Mouse (Mus musculus) embryonic facial prominence, embryonic 13.5 days (tissue): Measurements from ENCODE around the gene Gabbr2. TPM values are rescaled to one million over a fixed set of nuclear protein-coding genes. Genes with fewer than 3 reads are reported as not detected.

ENCODE experiments used
- ATAC-seq: fragments of 200-750 bp; cut with Nextera tagmentation; 2 replicates; pipeline ENCODE4 v1.8.0; 2017; ENCODE audit warnings: low read depth; ENCODE audit not compliant: insufficient number of reproducible peaks, insufficient read depth, low FRiP score, low TSS enrichment
- H3K27ac ChIP-seq: fragments of 300-500 bp; sonication (generic); 2 replicates; pipeline ENCODE4 v1.5.1; 2015; ENCODE audit warnings: moderate library complexity, mild to moderate bottlenecking, inconsistent platforms
- H3K27me3 ChIP-seq: fragments of 300-500 bp; sonication (generic); 2 replicates; pipeline ENCODE4 v1.6.1; 2015; ENCODE audit warnings: mild to moderate bottlenecking, inconsistent platforms
- H3K36me3 ChIP-seq: fragments of 300-500 bp; sonication (generic); 2 replicates; pipeline ENCODE4 v1.6.1; 2015; ENCODE audit warnings: mild to moderate bottlenecking, inconsistent platforms
- H3K4me1 ChIP-seq: fragments of 300-500 bp; sonication (generic); 2 replicates; pipeline ENCODE4 v1.6.1; 2015; ENCODE audit warnings: inconsistent platforms
- H3K4me2 ChIP-seq: fragments of 300-500 bp; sonication (generic); 2 replicates; pipeline ENCODE4 v1.6.1; 2015; ENCODE audit warnings: moderate library complexity, mild to moderate bottlenecking, inconsistent platforms
- H3K4me3 ChIP-seq: fragments of 300-500 bp; sonication (generic); 2 replicates; pipeline ENCODE4 v1.5.1; 2015; ENCODE audit warnings: mild to moderate bottlenecking, inconsistent platforms
- H3K9ac ChIP-seq: fragments of 300-500 bp; sonication (generic); 2 replicates; pipeline ENCODE4 v1.6.1; 2015; ENCODE audit warnings: mild to moderate bottlenecking, inconsistent platforms
- H3K9me3 ChIP-seq: fragments of 300-500 bp; sonication (generic); 2 replicates; pipeline ENCODE4 v1.6.1; 2016; ENCODE audit warnings: inconsistent platforms
- WGBS: fragments of 180-500 bp; shearing (Covaris S2); methylation state at CpG from one replicate; pipeline ENCODE4 v1.1.7; 2015; ENCODE audit warnings: mixed read lengths; 5-methylcytosine and 5-hydroxymethylcytosine counted together
- polyA plus RNA-seq: library from polyadenylated mRNA; unstranded; fragments of >200 nt; fragmentation: Nextera tagmentation; extraction: Ambion mirVana; gene quantifications from 2 replicates; pipeline ENCODE4 v1.2.1, GENCODE M21; 2015

The Gabbr2 gene
- polyA plus RNA-seq, 1 experiment from 2014 or later = 0.20 TPM

DNA sequence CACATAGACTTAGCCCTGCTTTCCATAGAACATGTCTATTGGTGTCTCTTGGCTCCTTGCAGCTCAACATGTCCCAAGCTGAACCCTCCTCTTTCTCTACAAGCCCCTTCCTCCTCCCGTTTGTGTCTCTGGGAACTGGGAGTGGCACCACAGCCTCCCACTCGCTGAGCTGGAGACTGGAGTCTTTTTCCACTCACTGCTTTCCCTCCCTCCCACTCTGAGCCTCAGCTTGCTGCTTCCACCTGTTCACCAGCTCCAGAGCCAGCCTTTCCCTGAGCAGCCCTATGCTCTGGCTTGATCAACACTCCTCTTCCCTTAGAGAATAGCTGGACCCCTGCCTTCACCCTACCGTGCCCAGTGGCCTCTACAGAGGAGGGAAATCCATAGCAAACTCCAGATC, 185.8 kb downstream of the Gabbr2 start:
- WGBS = 57% methylated on average over 3 of the region's 3 CpGs

DNA sequence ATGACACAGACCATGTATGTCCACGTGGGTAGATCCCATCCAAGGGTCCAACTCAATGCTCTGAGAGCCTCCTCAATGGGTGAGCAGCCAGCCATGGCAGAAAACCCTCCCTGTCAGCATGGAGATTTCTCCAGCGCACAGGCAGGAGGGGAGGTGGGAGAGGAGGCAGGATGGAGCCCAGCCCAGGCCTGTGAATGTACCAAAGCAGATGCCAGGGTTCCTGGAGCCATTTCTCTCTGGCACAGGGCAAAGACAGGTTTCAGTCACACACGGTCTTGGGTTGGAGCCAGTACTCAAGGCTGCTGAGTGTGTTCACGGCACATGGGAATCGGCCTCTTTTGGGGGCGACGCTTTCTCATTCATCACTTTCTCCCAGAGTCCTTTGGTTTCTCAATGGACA, 189.3 kb downstream of the Gabbr2 start:
- no peak for ATAC-seq
- Histone ChIP-seq H3K4me1 (no peaks in the 10 kb centered on the region), H3K9ac (no peak overlapping the region), H3K27me3 (no peaks in the 10 kb centered on the region), H3K4me2 (no peak overlapping the region), H3K9me3 (no peaks in the 10 kb centered on the region), H3K36me3 (no peaks in the 10 kb centered on the region), H3K4me3 (no peak overlapping the region), H3K27ac (no peak overlapping the region)
- 79% methylated on average over 7 of the region's 7 CpGs for WGBS

More for the DNA sequence above, 185.8 kb downstream of the Gabbr2 start:
- Histone ChIP-seq H3K27me3 (no peaks in the 10 kb centered on the region), H3K9me3 (no peaks in the 10 kb centered on the region), H3K9ac (no peak overlapping the region), H3K27ac (no peak overlapping the region), H3K4me3 (no peak overlapping the region), H3K4me1 (no peaks in the 10 kb centered on the region), H3K36me3 (no peaks in the 10 kb centered on the region), H3K4me2 (no peak overlapping the region)
- no peak for ATAC-seq

DNA sequence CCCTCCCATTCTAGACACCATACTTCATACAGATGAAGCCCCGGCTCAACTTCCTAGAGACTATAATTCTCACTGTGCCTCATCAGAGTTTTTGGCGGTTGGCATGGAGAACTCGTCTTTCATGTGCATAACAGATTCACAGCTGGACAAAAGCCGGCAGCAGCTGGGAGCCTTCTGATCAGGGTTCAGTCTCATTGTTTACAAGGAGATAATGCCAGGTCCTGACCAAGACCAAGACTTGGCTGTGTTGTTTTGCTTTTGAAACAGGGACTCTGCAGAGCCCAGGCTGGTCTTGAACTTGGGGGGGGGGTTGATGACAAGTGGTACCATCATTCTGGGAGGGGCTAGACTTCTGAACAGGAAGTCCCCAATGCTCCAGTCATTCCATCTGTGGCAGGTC, 191.8 kb downstream of the Gabbr2 start:
- no peak overlapping the region for H3K4me2 ChIP-seq
- H3K9ac ChIP-seq = no peak overlapping the region
- no peak overlapping the region for H3K27ac ChIP-seq
- no peaks in the 10 kb centered on the region for H3K4me1 ChIP-seq
- no peaks in the 10 kb centered on the region for H3K36me3 ChIP-seq
- WGBS = 59% methylated on average over 4 of the region's 4 CpGs
- no peaks in the 10 kb centered on the region for H3K9me3 ChIP-seq
- no peak for ATAC-seq
- no peaks in the 10 kb centered on the region for H3K27me3 ChIP-seq
- no peak overlapping the region for H3K4me3 ChIP-seq

DNA sequence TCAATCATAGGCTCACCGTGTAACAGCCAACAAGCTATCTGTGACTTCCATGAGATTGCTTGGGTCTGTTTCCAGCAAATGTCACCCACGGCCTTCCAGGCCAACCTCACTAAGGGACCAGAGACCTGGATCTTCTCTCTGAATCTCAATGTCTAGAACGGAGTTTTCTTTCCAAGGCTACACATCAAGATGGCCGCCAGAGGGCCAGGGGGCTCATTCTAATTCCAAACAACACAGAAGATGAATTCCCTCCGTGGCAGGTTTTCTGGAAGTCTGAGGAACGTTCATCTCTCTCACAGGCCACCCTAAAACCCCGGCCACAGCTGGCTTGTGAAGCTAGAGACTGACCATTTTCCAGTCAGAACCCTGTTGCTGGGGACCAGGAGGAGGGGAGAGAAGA, 196.0 kb downstream of the Gabbr2 start:
- Histone ChIP-seq H3K4me1 (no peaks in the 10 kb centered on the region), H3K27ac (no peak overlapping the region), H3K9ac (no peak overlapping the region), H3K4me2 (no peak overlapping the region), H3K4me3 (no peak overlapping the region), H3K27me3 (no peaks in the 10 kb centered on the region), H3K9me3 (no peaks in the 10 kb centered on the region), H3K36me3 (no peaks in the 10 kb centered on the region)
- WGBS = 65% methylated on average over 7 of the region's 7 CpGs
- ATAC-seq = no peak

DNA sequence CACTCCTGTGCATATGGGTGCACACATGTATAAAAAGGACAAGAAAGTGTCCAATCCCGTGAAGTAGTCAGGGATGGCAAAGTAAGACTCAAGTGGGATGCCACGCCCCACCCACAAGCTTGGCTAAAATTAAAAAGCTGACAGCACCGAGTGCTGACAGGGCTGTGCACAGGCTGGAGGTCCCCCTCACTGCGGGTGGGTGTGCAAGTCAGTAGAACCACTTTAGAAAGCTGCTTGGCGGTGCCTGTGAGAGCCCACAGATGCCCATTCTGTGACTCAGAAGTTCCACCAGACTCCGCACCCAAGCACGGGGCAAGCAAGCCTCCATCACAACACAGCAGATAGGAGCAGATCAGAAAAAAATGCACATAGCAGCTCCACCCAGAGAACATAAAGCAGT, 197.1 kb downstream of the Gabbr2 start:
- Histone ChIP-seq H3K4me1 (no peaks in the 10 kb centered on the region), H3K4me3 (no peak overlapping the region), H3K27ac (no peak overlapping the region), H3K27me3 (no peaks in the 10 kb centered on the region), H3K4me2 (no peak overlapping the region), H3K9me3 (no peaks in the 10 kb centered on the region), H3K36me3 (no peaks in the 10 kb centered on the region), H3K9ac (no peak overlapping the region)
- WGBS = 84% methylated on average over 7 of the region's 7 CpGs
- ATAC-seq = no peak

DNA sequence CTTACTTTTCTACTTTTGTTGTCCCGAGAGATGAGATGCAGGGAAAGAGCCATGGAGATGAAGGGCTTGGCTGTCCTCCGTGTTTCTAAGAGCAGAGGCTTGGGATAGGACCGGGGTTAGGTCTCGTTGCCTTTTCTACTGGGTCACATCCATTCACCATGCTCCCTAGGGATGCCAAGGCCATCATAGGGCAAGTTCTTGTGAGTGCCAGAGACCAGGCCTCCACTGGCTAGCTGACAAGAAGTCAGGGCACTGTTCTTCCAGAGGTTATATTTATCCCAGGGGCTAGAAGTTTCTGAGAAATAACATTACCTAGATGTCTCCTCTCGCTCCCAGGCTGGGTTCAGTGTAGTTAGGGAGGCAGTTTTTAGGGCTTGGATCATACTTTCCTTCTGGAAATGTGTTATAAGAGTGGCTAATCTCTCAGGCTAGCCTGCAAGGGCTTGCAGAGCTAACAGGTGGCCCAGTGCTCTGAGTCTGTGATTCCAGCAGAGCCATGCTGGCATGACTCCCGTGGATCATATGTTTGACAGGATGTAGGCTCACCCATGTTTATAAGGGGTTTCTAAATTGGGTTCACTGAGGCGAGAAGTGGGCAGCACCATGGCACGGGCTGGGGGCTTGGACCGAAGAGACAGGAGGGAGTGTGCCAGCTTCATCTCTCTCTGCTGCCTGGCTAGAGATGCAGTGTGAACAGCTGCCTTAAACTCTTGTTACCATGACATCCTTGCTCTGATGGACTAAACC, 199.2 kb downstream of the Gabbr2 start:
- Histone ChIP-seq H3K4me3 (no peak overlapping the region), H3K4me2 (no peak overlapping the region), H3K36me3 (no peaks in the 10 kb centered on the region), H3K4me1 (no peaks in the 10 kb centered on the region), H3K27me3 (no peaks in the 10 kb centered on the region), H3K27ac (no peak overlapping the region), H3K9me3 (no peaks in the 10 kb centered on the region), H3K9ac (no peak overlapping the region)
- 88% methylated on average over 9 of the region's 9 CpGs for WGBS
- ATAC-seq = no peak

DNA sequence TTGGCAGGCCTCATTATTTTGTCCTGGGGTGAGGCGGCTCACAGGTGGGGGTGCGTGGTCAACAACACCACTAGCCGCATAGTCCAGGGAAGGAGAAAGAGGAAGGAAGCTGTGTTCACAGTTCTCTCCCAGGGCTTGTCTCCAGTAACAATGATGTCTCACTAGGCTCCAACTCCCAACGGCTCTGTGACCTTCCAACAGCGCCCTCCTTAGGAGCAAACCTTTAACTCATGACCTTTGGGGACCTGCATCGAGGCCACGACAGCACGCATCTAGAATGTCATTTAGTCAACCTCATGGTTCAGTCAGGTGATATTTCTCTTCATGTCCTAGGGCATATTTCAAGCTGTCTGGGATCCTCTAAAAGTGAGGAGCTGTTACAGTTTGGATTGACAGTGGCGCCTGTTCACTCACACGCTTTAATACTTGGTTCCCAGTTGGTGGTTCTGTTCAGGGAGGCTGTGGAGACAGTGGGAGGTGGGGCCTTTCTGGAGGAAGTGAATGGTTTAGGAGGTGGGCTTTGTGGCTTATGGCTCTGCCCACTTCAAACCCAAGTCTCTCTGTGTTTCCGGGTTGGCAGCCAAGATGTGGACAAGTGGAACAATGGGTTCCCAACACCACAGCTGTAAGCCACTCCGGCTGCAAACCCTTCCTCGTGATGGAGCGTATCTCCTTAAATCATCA, 200.3 kb downstream of the Gabbr2 start:
- Histone ChIP-seq H3K4me1 (no peaks in the 10 kb centered on the region), H3K4me3 (no peak overlapping the region), H3K36me3 (no peaks in the 10 kb centered on the region), H3K27me3 (no peaks in the 10 kb centered on the region), H3K9me3 (no peaks in the 10 kb centered on the region), H3K27ac (no peak overlapping the region), H3K9ac (no peak overlapping the region), H3K4me2 (no peak overlapping the region)
- 71% methylated on average over 14 of the region's 14 CpGs for WGBS
- no peak for ATAC-seq

DNA sequence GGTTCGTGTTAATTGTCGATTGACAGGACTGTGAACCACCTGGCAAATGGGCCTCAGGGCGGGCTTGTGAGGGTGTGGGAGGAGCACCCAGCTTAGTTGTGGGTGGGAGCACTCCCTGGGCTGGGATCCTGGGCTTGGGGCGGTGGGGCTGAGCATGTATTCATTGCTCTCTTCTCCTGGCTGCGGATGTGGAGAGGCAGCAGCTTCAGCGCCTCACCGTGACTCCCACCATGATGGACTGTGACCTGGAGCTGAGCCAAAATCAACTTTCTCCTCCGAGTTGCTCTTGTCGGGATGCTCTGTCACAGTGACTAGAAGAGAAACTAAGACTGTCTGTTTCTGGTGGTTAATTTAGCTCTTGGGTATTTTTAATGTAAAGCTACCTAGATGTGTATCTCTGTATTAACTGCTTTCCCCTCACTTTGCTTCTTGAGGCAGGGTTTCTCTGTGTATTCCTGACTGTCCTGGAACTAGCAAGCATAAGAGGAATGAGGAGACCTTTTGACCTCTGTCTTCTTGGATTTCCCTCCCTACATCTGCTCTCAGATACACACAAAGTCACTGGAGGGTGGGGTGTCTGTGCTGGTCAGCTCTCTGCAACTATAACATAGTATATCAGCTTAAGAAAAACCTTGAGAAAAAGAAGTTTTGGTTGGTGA, 200.9 kb downstream of the Gabbr2 start:
- 47% methylated on average over 9 of the region's 9 CpGs for WGBS
- no peak for ATAC-seq
- H3K36me3 ChIP-seq = no peaks in the 10 kb centered on the region
- no peak overlapping the region for H3K4me3 ChIP-seq
- no peak overlapping the region for H3K27ac ChIP-seq
- H3K9me3 ChIP-seq = no peaks in the 10 kb centered on the region
- no peak overlapping the region for H3K9ac ChIP-seq
- H3K4me1 ChIP-seq = no peaks in the 10 kb centered on the region
- H3K27me3 ChIP-seq = no peaks in the 10 kb centered on the region
- H3K4me2 ChIP-seq = no peak overlapping the region

DNA sequence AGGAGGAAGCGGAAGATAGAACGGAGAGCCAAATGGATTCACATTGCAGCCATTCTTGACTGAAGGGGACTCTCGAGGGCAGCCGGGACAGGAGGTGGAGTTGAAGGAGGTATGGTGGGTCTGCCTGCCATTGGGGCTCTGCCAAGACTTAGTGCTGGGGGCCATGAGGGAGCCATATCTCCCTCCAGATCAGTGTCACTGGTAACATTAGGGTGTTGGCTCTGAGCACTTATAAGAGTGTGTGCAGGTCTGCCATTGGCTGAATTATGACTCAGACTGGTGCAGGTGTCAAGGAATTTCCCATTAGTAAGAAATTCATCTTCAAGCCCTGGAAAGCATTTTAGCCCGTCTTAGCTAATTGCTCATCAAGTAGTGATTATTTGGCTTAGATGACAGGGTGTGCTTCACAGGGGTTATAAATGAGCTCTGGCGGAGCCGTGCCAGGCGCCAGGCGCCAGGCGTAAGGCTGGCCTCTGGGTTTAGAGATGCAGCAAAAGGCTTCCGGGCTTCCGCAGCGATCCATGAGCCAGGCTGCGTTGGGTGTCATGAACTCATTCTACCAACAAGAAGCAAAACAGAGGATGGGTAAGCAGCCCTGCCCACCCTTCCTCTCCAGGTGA, 207.1 kb downstream of the Gabbr2 start:
- Histone ChIP-seq H3K4me2 (no peak overlapping the region), H3K27ac (no peak overlapping the region), H3K27me3 (no peaks in the 10 kb centered on the region), H3K36me3 (no peaks in the 10 kb centered on the region), H3K9me3 (no peaks in the 10 kb centered on the region), H3K4me1 (no peaks in the 10 kb centered on the region), H3K4me3 (no peak overlapping the region), H3K9ac (no peak overlapping the region)
- 88% methylated on average over 14 of the region's 14 CpGs for WGBS
- ATAC-seq = no peak

DNA sequence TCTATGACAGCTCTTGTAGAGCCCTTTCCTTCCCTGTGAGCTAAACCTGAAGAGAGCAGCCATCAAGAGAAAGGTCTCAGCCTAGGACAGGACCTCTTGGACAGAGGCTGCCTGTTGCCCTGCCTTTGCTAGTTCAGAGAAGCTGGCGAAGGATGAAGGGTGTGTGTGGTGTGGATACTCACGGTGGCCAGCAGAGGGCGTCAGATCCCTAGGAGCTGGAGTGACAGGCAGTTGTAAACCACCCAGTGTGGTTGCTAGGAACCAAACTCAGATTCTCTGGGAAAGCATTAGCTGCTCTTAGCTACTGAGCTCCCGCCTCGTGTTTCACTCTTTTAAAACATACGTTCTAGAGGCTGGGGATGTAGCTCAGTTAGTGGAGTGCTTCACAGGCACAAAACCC, 210.6 kb downstream of the Gabbr2 start:
- 0 out of 2 replicates have a peak, but pooled peaks cover 3% of the 10 kb centered on the region for H3K9me3 ChIP-seq
- no peak overlapping the region for H3K27ac ChIP-seq
- H3K36me3 ChIP-seq = no peaks in the 10 kb centered on the region
- no peaks in the 10 kb centered on the region for H3K4me1 ChIP-seq
- ATAC-seq = no peak
- no peaks in the 10 kb centered on the region for H3K27me3 ChIP-seq
- WGBS = 62% methylated on average over 6 of the region's 6 CpGs
- H3K4me3 ChIP-seq = no peak overlapping the region
- H3K9ac ChIP-seq = no peak overlapping the region
- no peak overlapping the region for H3K4me2 ChIP-seq

DNA sequence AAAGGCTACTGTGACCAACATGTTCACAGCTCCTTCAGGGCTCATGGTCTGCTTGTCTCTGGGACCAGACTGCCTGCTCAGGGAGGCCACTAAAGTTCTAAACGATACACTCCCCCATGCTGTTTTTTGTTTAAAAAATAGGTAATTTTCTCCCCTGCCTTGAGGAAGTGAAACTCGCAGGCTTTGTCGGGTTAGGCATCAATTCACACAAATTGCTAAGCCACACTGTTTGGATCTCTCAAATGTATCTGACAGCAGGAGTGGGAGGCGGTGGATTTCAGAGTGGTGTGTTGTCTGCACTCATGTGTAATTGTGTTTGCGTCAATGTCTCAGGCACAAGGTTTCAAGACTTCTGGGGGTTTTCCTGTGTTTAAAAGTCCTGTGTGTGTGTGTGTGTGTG, 215.7 kb downstream of the Gabbr2 start:
- H3K9me3 ChIP-seq = 0 out of 2 replicates have a peak, but pooled peaks cover 3% of the 10 kb centered on the region
- no peak overlapping the region for H3K9ac ChIP-seq
- H3K27ac ChIP-seq = no peak overlapping the region
- peaks cover 3% of the 10 kb centered on the region; the same call in 1 of the 2 replicates for H3K4me1 ChIP-seq
- no peaks in the 10 kb centered on the region for H3K27me3 ChIP-seq
- H3K4me3 ChIP-seq = no peak overlapping the region
- ATAC-seq = no peak
- no peaks in the 10 kb centered on the region for H3K36me3 ChIP-seq
- H3K4me2 ChIP-seq = no peak overlapping the region
- 82% methylated on average over 5 of the region's 5 CpGs for WGBS
